Mouse (Mus musculus) erythroblast, adult 5-6 weeks (primary cell): ENCODE results near the gene Stt3b. TPM values are rescaled to one million over a fixed set of nuclear protein-coding genes. Genes with fewer than 3 reads are reported as not detected.

ENCODE experiments used
- ATAC-seq: replicated peaks from 2 replicates; pipeline ENCODE4 v1.8.0; 2016; ENCODE audit warnings: moderate number of reproducible peaks, mild to moderate bottlenecking, moderate TSS enrichment, inconsistent platforms; ENCODE audit not compliant: poor library complexity, low FRiP score, severe bottlenecking
- total RNA-seq, 2 experiments: library from RNA; stranded (forward) in 1 of 2; stranded (reverse) in 1 of 2; fragments of 150-400 nt in 1 of 2; fragments of 200-764, 138-1000 nt in 1 of 2; gene quantifications; 2 replicates each; pipeline versions ENCODE4 v1.2.3 to v1.2.4; 2015 to 2017; ENCODE audit warnings: low replicate concordance in 2 of 2

Gene Stt3b
- total RNA-seq (2015; ENCODE audit: low replicate concordance), result 38.7 and 39.8 TPM in 2 replicates
- 27.3 and 35.0 TPM in 2 replicates for total RNA-seq (2017; ENCODE audit: low replicate concordance)

DNA sequence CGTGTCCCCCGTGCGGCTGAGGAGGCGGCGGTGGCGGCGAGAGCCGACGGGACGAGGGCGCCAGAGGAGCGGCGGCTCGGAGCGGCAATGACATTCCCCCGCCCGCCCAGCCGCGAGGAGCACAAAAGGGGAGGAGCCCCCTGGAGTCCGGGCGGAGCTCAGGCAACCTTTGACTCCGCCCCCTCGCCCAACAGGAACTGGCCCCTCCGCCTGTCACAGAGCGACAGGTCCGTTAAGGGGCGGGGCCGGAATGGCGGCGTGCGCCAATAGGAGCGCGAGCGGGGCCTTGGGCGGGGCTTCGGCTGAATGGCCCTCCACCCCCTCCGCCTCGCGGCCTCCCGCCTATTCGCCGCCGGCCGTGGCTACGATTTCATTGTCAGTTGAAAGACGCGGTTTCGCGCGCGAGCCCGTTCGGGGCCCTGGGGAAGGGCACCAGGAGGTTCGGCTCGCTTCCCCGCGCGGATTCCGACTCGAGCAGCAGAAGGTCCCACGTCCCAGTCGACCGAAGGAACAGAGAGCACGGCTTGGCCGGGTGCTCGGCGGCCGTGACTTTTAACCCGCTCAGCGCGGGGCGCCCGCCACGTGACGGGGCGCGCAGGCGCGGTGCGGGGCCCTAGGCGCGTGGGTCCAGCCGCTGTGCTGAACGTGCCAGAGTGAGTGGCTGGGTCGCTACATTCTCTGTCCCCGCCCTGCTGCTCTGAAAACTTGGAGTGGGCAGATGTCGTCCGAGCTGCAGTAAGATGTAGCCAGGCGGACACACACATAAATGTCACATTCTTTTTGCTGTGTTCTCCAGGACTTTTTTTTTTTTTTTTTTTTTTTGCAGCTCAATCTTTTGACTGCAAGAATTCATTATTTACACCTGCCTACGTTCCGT lies at the start of gene Stt3b:
Gene Stt3b, minus strand, starts transcription at position 76 of the 877 bp plus-strand sequence.
- ATAC-seq, result peak; percentile 90

DNA sequence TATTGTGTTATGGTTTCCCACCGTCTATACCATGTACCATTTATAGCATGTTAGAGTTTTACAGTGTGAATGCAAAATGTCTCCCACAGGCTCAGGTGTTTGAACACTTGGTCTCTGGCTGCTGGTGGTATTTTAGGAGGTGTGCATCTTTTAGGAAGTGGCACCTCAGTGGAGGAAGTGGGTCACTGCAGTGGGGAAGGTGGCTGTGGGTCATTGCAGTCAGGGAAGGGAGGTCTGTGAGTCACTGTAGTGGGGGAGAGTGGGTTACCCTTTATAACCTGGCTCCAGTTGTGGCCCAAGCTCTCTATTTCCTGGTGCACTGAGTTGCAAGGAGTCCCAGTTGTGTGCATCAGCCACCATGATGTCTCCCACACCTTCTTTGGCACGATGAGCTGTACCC lies 48.2 kb upstream of the Stt3b start:
- ATAC-seq, result no peak

DNA sequence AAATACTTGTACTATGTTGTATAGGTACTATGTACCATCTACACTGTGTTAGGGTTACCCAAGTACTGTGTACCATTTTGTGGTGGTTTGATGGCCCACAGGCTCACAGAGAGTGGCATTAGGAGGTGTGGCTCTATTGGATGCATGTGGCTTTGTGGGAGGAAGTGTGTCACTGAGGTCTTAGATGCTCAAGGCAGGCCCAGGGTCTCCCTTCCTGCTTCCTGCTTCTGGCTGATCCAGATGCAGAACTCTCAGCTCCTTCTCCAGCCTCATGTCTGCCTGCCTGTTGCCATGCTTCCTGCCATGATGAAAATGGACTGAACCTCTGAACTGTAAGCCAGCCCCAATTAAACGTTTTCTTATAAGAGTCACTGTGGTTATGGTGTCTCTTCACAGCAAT lies 47.8 kb upstream of the Stt3b start:
- ATAC-seq, result no peak

DNA sequence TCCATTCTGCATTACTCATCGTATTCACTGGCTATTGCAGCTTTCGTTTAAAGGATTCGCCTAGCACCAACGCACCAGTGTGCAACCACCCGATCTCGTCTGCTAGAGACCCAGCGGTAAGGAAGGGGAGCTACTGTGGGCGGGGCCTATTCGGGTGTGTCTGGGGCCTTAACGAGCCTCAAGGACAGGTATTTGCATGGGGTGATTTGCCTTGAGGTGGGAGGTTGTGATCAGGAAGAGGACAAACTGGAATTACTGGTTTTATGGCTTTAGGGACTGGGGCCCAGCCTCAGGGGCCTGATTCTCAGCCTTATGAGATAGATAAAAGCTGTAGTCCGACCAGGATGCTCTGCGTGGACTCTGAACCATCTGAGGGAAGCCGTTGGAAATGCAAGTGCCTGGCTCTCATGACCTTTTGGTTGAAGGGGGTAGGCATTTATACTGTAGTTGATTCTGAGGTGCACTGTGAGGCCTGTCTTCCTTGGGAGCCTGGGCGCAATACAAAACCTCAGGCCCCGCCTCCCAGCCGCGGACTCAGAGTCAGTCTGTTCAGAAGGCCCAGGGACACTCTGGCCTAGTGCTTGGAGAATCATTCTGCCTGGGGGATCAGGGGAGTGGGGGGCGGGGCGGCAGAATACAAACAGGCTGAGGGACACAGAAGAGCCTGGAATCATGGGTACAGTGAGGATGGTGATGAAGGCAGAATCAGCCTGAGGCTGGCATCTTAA lies 46.7 kb upstream of the Stt3b start:
- ATAC-seq, result no peak

DNA sequence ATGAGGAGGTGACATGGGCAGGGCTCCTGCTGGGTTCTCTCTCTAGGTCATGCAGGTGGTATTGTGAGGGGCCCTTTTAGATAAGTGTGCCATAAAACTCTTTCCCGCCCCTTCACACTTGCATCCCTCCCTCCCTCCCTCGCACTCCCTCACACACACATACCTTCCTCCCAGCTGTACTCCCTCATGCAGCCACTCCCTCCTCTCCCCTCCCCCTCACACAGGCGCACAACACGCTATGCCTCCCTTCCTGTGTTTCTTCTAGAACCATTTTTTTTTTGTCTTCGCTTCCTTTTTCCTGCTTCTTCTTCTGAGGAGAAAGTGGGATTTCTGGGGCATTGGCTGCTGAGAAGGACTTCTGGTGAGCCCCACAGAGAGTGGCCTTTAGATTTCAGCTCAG lies 45.8 kb upstream of the Stt3b start:
- no peak for ATAC-seq

DNA sequence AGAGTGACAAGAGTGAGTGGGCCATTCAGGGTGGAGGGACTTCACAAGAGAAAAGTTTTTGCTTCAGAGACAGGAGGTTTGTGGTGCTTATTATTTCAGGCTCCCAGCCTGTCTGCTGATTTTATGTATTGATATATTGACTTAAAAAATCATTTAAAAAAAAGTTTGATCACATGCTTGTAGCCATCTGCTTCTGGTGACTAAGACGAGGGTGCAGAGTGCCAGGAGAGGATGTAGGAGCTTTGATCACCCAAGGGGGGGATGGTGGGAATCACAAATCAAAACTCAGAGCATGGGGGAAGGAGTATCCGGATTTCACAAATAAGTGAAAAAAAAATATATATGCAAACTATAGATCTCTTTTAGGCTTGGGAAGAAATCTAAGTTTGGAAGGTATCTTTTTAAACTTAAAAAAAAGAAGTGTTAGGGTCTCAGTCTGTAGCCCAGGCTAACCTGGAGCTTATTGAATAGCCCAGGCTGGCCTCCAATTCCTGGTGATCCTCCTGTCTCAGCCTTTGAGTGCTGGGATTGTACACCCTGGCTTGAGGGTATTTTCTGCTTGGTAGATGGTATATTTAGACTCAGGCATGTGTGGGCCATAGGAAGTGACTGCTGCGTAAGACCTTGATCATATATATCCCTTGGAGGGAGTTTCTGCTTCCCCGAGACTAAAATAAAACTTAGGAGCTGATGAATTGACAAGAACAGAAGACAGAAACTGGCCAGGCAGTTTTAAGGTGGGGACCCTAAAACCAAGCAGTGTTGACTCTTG lies 39.7 kb upstream of the Stt3b start:
- no peak for ATAC-seq

DNA sequence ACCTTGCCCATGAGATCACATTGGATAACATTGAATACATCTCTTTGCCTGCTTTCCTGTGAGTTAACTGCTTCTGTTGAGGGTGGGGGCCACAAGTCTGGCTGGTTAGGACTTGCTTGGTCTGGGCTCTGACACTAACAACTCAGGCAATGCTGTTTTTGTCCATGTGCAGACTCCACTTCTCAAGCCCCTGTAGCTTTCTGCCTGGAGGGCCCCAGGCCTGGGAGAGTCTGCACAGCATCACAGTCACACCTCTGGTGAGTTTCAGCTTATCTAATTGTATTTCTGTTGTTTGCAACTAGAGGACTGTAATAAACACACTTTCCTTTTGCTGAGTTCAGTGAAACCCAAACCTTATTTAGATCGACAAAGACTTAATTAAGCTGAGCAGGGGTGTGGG lies 38.9 kb upstream of the Stt3b start:
- no peak for ATAC-seq

DNA sequence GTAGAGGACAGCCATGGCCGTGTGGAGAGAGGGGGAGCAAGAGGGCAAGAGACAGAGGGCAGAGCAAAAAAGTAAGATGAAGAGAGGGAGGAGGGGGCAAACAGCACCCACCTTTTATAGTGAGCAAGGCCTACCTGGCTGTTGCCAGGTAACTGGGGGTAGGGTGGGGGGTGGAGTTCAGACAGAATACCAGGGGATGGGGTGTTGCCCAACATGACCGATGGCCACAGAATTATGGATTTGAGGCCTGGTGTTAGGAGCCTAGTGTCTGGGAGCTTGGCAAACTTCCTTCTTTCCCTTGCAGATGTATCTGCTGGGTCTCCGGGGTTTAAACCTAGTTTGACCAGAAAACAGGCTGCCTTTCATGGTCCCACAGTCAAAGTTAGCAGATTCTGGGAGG lies 34.7 kb upstream of the Stt3b start:
- ATAC-seq, result no peak

DNA sequence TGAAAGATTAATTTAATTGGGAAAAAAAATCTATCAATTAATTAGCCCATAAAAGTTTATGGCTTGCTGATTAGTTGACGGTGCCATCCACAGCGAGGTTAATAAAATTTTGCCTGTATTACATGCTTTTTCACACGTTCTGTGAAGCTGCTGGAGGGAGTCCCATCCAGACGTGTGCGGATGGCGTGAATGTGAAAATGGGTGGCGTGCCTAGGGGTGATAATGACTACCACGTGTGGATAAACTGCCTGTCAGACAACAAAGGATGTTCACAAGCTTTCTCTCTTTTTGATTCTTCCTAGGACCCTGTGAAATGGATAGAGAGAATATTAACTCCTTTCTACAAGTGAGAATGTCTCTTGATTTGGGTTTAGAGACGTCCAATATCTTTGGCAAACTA lies 31.4 kb upstream of the Stt3b start:
- no peak for ATAC-seq

DNA sequence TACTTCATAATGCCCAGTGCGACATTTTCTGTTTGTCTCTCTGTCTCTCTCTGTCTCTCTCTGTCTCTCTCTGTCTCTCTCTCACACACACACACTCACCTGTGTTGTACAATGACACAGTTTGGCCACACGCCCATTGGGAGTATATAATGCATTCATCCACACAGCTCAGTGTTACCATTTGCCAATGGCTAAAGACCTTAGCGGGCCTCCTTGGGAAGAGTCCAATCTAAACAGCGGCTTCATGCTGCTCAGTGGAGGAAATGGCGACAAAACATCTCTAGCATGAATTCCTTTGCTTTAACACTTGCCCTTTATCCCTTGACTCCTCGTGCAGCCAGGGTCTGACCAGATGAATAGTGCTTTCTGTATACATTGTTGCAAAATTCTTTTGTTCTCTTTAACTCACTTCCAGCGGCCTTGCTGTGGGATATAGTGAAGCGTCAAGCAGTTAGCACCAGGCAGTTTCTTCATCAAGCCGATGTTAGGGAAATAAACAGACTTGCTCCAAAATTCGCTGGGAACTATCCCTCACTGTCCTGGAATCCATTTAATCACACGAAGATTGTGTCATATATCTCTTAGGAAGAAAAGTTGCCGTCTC lies 30.1 kb upstream of the Stt3b start:
- ATAC-seq, result no peak

DNA sequence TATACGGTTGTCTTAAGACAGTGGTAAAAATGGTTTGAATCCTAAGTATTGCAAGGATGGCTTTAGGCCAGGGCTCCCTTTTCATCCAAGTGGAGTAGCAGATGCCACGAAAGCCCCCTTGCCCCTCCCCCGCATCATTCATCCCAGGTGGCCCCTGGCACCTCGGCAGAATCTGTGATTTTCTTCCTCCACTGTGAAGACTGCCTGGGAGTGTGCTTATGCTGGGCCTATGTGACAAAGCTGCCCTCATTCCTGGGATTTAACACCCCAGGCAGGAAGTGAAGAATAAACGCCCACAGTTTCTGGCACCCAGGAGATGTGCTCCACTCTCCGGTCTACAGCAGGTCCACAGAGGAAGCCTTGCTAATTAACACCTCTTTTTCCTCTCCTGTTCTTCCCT lies 28.6 kb upstream of the Stt3b start:
- no peak for ATAC-seq

DNA sequence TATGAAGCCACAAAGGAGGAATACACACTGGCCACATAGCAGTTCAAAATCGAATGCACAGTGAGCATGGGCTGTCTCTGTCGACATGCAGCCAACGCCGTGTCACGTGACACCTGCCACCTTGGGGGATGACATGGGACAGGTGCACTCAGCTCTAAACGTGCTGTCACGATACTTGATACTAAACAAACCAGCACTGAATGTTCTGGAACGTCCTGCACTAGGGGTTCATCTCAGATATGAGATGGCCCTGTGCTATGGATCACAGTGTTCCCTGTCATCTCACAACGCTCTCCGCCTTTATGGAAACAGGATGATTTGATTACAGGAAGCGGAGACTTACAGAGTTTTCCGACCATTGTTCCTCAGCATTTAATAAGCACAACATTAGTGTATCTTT lies 22.8 kb upstream of the Stt3b start:
- ATAC-seq, result no peak

DNA sequence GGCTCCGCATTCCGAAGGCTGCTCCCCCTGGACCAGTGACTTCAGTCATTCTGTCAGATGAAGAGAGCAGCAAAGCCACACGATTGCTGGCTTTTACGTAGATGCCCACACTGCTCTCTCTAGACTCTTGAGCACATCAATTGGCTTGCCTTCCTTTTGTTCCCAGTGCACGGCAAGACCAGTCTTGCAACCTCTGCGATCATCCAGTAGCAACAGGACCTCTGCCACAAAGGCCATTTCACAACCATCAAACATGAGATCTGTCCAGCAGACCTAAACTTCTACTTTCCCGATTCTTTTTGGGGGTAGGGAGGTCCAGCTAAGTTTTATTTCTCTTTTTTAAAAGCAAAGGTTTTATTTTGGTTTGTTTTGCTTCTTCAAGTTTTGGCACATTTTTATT lies 22.1 kb upstream of the Stt3b start:
- ATAC-seq, result no peak

DNA sequence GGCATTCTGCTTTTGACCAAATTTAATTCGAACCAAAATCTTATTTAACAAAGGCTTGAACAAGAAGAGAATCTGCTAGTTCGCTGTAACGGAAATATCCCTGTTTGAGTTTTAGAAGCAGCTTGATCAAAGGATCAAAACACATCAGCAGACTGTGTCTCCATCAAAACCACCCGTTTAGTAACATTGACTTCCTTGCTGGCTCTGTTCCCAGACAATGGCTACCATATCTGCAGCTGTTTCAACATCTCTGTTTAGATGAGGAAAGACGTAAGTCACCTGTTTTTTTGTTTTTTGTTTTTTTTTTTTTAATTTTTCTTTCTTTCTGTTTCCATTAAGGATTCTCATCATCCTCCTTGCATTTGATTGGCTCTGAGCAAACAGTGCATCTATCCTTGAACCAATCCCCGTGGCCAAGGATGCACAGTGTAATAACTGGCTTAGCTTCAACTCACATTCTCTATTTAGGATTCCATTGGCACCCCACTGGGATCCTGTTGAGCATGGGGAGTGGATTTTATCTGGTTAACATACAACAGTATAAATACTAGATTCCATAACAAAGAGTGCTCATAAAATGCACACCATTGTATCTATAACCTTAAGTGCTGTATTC lies 20.7 kb upstream of the Stt3b start:
- no peak for ATAC-seq

DNA sequence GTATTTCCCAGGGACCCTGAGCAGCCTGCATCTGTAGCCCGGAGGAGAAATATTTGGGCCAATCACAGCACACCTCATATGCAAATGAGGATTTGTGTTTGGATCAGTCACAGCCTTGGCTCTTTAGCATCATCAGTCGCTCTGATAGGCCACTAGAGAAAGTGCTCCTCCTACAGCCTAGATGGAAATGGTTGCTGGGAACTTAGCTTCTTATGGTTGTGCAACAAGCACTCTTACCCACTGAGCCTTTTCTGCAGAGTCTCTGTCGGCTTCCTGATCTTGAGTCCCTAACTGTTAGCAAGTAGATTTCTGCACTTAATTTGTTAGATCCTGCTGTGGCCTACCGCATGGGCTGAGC lies 16.3 kb upstream of the Stt3b start:
- ATAC-seq, result no peak

DNA sequence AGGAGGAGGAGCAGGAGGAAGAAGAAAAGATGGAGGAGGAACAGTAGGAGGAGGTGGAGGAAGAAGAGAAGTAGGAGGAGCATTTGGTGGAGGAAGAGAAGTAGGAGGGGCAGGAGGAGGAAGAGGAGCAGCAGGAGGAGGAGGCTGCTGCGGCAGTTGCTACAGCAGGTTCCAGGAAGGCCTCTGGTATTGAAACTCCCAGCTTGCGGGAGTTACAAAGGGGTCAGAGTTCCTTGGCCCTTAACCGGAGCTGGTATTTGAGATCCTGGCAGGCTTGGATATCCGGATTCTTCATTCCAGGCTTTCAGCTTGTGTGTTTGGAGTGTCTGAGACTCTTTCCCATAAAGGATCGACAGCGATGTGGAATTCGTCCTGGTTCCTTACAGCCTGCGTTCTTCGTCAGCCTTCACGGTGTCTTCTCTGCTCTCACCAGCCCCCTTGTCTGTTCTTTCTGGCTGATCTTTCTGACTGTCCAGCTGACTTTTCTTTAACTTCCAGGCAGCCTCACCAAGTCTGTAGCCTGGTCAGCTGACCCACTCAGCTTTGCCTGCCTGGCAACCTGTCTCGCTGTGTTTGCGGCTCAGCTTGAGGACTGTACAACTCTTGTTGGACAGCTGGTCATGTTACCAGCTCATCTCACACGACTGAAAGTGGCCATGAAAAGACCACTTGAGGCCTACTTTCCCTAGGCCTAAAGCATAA lies 15.8 kb upstream of the Stt3b start:
- ATAC-seq, result no peak

DNA sequence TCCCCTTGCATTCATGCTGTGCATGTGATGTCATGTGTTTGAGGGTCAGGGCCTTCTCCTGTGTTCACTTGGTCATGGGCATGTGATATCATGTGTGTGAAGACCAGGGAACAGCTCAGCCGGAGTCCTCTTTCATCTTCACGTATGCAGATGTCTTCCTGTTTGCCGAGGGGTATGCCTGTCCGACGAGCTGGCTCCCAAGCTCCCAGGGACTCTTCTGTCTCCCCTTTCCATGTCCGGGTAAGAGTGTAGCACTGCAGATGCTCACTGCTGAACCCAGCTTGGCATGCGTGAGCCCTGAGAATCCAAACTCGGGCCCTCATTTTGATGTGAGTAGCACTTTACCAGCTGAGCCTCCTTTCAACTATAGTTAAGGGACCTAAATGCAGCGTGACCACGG lies 13.4 kb upstream of the Stt3b start:
- no peak for ATAC-seq

DNA sequence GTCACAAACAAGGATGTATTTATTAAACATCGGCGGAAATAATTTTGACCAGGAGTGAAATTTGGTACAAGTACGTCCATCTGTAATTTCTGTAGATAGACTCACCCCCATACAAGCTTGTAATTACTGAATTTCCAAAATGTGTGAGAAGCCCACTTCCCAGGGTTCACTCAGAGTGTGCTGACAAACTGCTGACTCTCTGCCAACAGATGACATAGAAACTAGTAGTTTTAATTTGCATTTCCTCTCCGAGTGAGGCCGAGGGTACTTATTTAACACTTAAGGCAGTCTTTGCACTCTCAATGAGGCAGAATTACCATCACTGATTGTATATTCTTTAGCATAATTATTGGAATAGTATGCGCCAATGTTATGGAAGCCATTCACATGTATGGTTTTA lies 12.2 kb upstream of the Stt3b start:
- ATAC-seq, result no peak

DNA sequence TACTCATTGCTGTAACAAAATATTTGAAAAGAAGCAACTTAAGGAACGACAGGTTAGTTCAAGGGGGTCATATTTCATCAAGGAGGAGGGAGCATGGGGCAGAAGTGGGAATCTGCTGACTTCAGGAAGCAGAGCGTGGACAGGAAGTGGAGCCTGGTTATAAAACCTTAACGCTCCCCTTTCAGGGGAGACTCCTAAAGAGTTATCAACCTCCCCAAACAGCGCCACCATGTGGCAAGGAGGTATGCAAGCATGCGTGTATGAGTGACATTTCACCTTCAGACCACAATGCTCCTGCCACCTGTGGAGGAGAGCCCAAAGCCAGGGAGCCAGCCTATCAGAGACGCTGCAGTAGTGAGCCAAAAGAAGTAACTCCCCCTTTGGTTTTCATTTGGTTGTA lies 10.8 kb upstream of the Stt3b start:
- ATAC-seq, result 0 out of 2 replicates have a peak, but pooled peaks have one; percentile 13
